Mouse (Mus musculus): ENCODE results near the gene Phc2.

GRCm38 (mm10) chr4:128613326-128613725, 41.2 kb upstream of the Phc2 start:
- TF ChIP-seq EP300 (IDR thresholded peaks at IDR 0.05), result no peak
- peak; percentile 84 for TF ChIP-seq CTCF (IDR thresholded peaks at IDR 0.05)
